Mouse (Mus musculus) small intestine, adult 2 months (tissue): ENCODE results near the gene Zfp385a. TPM values are rescaled to one million over a fixed set of nuclear protein-coding genes. Genes with fewer than 3 reads are reported as not detected.
A peak's percentile ranks its signal among the peaks of the same experiment; 100 is the strongest.

ENCODE experiments used
- H3K27ac ChIP-seq: fragments of 200-500 bp; 2 replicates; pipeline ENCODE4 v1.5.1; 2012; ENCODE audit warnings: low read depth, low read length, control low read depth, inconsistent platforms; ENCODE audit not compliant: insufficient read depth
- H3K27me3 ChIP-seq: fragments of 200-500 bp; 2 replicates; pipeline ENCODE4 v1.6.1; 2012; ENCODE audit warnings: mild to moderate bottlenecking, moderate library complexity, low read length, inconsistent platforms; ENCODE audit not compliant: control insufficient read depth, insufficient read depth
- H3K36me3 ChIP-seq: fragments of 200-500 bp; 2 replicates; pipeline ENCODE4 v1.6.1; 2012; ENCODE audit warnings: mild to moderate bottlenecking, low read length, control low read depth, inconsistent platforms; ENCODE audit not compliant: control insufficient read depth, insufficient read depth
- H3K4me1 ChIP-seq: fragments of 200-500 bp; 2 replicates; pipeline ENCODE4 v1.6.1; 2012; ENCODE audit warnings: low read length, inconsistent platforms, mixed read lengths; ENCODE audit not compliant: control insufficient read depth, insufficient read depth, insufficient read length
- H3K4me3 ChIP-seq: fragments of 200-500 bp; 2 replicates; pipeline ENCODE4 v1.5.1; 2012; ENCODE audit warnings: low read depth, mild to moderate bottlenecking, control low read depth, inconsistent platforms, low read length, moderate library complexity
- CTCF ChIP-seq: fragments of 200-500 bp; IDR thresholded peaks from 2 replicates; pipeline ENCODE4 v1.5.1; 2012; ENCODE audit warnings: low read depth, mild to moderate bottlenecking, control low read depth, inconsistent platforms, low read length, moderate library complexity, mixed read lengths; ENCODE audit not compliant: insufficient replicate concordance, insufficient read length; ENCODE audit errors: extremely low read depth
- POLR2A ChIP-seq: fragments of 200-500 bp; IDR thresholded peaks from 2 replicates; pipeline ENCODE4 v1.6.1; 2012; ENCODE audit warnings: low read depth, mild to moderate bottlenecking, control low read depth, inconsistent platforms, low read length, moderate library complexity
- WGBS: fragments of 180-500 bp; shearing (Covaris S2); methylation state at CpG from one replicate; pipeline ENCODE4 v1.1.7; 2018; 5-methylcytosine and 5-hydroxymethylcytosine counted together
- polyA plus RNA-seq: library from polyadenylated mRNA; depleted of rRNA; stranded (reverse); fragments of >200 nt; gene quantifications from 2 replicates; pipeline ENCODE4 v1.2.3, GENCODE M21; 2012

Gene Zfp385a
- polyA plus RNA-seq, 1 experiment = 7.5 TPM

GRCm38 (mm10) chr15:103345789-103346188 is 5.9 kb upstream of the Zfp385a start:
- H3K27ac ChIP-seq = no peak overlapping the region
- WGBS = 88% methylated on average over 6 of the region's 6 CpGs
- peaks cover 6% of the 10 kb centered on the region for H3K36me3 ChIP-seq
- H3K4me1 ChIP-seq = no peaks in the 10 kb centered on the region
- H3K27me3 ChIP-seq = no peaks in the 10 kb centered on the region
- no peak overlapping the region for H3K4me3 ChIP-seq
- TF ChIP-seq POLR2A (no peak), CTCF (no peak)

DNA sequence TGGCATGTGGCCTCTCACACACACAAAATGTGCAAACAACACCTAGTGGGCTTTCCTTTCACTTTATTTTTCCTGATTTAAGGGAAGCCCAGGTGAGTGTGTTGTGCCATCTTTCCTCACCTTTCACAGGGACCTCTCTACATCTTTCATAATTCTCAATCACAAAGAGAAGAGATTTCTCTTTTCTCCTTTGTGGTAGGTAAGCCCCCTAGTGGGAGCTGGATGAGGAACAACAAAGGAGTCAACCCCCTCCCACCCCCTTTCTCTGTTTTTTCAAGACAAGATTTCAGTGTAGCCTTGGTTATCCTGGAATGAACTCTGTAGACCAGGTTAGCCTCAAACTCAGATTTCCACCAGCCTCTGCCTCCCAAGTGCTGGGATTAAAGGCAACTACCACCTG is 3.7 kb upstream of the Zfp385a start:
- no peak overlapping the region for H3K27ac ChIP-seq
- peaks cover 6% of the 10 kb centered on the region for H3K36me3 ChIP-seq
- H3K4me3 ChIP-seq = no peak overlapping the region
- TF ChIP-seq POLR2A = no peak
- TF ChIP-seq CTCF = no peak
- no peaks in the 10 kb centered on the region for H3K4me1 ChIP-seq
- peaks cover 8% of the 10 kb centered on the region for H3K27me3 ChIP-seq

- 78% methylated on average over 3 of the region's 3 CpGs for WGBS
- TF ChIP-seq CTCF = no peak
- TF ChIP-seq POLR2A = no peak
- Histone ChIP-seq H3K4me1 (no peaks in the 10 kb centered on the region), H3K36me3 (peaks cover 6% of the 10 kb centered on the region), H3K27ac (no peak overlapping the region), H3K4me3 (no peak overlapping the region), H3K27me3 (peaks cover 8% of the 10 kb centered on the region)
Observed at GRCm38 (mm10) chr15:103343008-103343407, 3.1 kb upstream of the Zfp385a start.

DNA sequence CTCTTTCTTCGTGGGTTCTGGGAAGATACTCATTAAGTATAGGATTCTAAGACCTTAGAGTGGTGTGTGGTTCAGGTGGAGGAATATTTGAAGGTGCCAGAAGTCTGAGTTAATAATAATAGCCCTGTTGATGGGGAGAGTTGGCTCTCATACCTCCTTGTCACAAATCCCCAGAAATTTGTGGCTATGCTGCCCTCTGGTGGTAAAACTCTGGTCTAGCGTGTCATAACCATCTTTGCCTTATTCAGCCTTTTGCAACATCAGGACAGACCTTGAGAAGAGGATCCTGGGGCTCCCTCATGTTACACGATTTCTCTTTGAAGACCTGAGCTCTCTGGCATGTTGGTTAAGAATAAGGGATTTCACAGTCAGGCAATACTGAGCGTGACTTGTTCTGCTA is 2.5 kb upstream of the Zfp385a start:
- Histone ChIP-seq H3K4me1 (no peaks in the 10 kb centered on the region), H3K27ac (no peak overlapping the region), H3K27me3 (peaks cover 8% of the 10 kb centered on the region), H3K36me3 (peaks cover 6% of the 10 kb centered on the region), H3K4me3 (no peak overlapping the region)
- TF ChIP-seq CTCF = no peak
- no peak for TF ChIP-seq POLR2A
- 19% methylated on average over 4 of the region's 4 CpGs for WGBS

GRCm38 (mm10) chr15:103341547-103341946 is 1.7 kb upstream of the Zfp385a start:
- Histone ChIP-seq H3K27me3 (peaks cover 8% of the 10 kb centered on the region), H3K27ac (no peak overlapping the region), H3K36me3 (peaks cover 6% of the 10 kb centered on the region), H3K4me1 (0 out of 2 replicates have a peak, but pooled peaks cover 3% of the 10 kb centered on the region), H3K4me3 (no peak overlapping the region)
- 75% methylated on average over 8 of the region's 8 CpGs for WGBS
- no peak for TF ChIP-seq CTCF
- TF ChIP-seq POLR2A = no peak

DNA sequence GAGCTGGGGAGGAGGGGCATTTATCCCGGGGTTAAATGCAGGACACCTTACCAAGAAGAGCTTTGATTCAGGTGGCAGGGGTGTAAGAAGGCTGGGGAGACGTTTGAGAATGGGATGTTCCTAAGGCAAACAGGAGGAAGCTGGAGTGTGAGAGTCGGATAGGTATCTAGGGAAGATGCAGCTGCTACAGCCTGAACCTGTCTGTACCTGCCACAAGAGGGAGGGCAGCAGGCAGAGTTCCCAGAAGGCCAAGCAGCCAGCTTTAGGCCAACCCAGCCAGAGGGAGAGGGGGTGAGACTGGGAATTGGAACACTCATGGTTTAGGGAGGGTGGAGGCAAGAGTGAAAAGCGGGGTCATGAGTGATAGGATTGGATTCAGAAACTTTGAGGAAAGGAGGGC is 893 bp upstream of the Zfp385a start:
- peak; percentile 16; the same call in 1 of the 2 replicates for TF ChIP-seq CTCF
- no peak for TF ChIP-seq POLR2A
- Histone ChIP-seq H3K36me3 (peaks cover 4% of the 10 kb centered on the region), H3K27ac (no peak overlapping the region), H3K27me3 (peaks cover 8% of the 10 kb centered on the region), H3K4me3 (no peak overlapping the region), H3K4me1 (0 out of 2 replicates have a peak, but pooled peaks cover 3% of the 10 kb centered on the region)
- WGBS = 26% methylated on average over 4 of the region's 4 CpGs

DNA sequence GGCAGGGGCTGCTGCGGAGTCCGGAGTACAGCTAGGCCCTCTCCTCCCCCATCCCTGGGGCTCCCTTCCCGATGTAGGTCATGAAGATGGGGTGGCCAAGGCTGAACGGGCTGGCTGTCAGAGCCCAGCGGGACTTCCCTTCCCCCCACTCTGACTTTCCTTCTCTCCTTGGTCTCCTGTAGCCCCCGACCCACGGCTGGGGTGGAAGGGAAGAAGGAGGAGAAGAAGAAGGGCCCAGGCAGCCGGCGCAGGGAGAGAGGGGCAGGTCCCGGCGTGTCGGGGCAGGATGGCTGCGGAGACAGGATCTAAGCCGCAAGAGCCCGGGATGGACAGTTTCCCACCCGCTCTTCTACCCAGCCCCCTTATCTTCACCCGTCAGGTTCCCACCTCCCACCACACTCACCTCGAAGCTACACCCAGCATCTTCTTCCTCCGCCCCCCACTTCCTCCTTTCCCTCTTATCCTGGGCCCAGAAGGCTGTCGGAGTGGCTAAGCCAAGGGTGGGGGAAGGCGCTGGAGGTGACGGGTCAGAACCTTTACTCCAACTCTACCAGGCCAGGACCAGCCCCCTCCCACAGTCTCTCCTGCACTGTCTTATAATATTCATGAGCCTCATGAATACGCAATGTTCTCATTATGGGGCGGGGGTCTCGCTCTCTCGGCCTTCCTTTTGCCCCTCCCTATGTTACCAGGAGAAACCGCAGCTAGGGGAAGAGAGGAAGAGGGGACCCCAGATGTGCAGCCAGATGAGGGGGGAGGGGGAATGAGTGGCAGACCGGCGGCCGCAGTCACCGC is 530 bp downstream of the Zfp385a start:
- Histone ChIP-seq H3K27ac (no peak overlapping the region), H3K36me3 (no peaks in the 10 kb centered on the region), H3K27me3 (peaks cover 8% of the 10 kb centered on the region), H3K4me1 (0 out of 2 replicates have a peak, but pooled peaks cover 3% of the 10 kb centered on the region), H3K4me3 (peak overlapping the region; percentile 79)
- WGBS = 22% methylated on average over 30 of the region's 31 CpGs
- TF ChIP-seq POLR2A (peak; percentile 27; the same call in 1 of the 2 replicates), CTCF (no peak)

DNA sequence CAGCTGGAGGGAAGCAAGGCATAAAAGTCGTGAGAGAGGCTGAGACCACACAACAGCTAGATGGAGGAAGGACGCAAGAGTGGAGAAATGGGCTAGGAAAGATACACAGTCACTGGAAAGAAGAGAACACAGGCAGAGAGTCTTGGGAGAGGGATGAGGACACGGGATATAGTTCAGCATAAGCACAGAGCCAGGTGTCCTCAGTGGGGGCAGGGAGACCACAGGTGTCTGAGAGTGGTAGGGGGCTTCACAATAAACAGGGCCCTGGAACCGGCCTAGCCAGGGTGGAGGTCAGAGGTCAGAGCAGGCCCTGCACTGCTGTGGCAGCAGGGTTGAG is 1.1 kb downstream of the Zfp385a start:
- H3K27ac ChIP-seq = no peak overlapping the region
- no peaks in the 10 kb centered on the region for H3K36me3 ChIP-seq
- H3K4me3 ChIP-seq = no peak overlapping the region
- TF ChIP-seq POLR2A = no peak
- no peak for TF ChIP-seq CTCF
- WGBS = 70% methylated on average over 4 of the region's 4 CpGs
- H3K4me1 ChIP-seq = 0 out of 2 replicates have a peak, but pooled peaks cover 3% of the 10 kb centered on the region
- H3K27me3 ChIP-seq = peaks cover 8% of the 10 kb centered on the region
